Mouse (Mus musculus) skeletal muscle tissue, adult 2 months (tissue): ENCODE data around the gene Ttc41.
A peak's percentile ranks its signal among the peaks of the same experiment; 100 is the strongest.
"Not testable (repeated sequence)": the region's sequence is repeated elsewhere in the genome, so short reads cannot be mapped to it uniquely, and the experiment has no call there.

ENCODE experiments used
- DNase-seq: peaks from one replicate; pipeline ENCODE4 v3.0.0-alpha.2; 2012; ENCODE audit warnings: low read depth, low spot score

Gene Ttc41

DNA sequence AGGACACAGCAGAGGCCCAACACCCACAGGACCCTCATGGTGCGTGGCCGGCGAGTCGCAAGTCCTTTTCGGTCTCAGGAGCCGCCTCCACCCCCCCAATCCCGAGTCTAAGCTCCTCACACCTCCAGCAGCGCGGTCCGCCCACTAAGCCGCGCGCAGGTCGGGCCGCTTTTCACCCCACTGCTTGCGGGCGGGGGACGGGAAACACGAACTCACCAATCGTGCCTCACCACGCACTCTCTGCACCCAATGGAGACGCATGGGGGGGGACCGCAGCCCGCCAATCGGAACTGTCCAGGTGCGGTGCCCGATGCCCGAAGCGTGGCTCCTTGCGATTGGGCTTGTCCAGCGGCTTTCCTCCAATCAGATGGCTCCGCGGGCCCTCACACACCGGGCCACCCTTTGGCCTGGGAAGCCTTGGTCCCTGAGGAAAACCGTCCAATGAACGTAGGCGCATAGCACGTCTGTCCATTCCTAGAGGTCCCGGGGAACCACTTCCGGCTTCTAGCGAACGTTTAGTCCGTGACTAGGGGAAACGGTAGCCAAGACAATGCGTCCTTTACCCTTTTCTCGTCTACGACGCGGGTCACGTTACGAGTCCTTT is at the start of gene Ttc41, which contains the start of gene Hsp90b1:
Ttc41 (plus strand) TSS at position 494 of the 604 bp plus-strand sequence.
Hsp90b1 (minus strand) TSS at position 192 of the 604 bp plus-strand sequence.
- peak; percentile 99 for DNase-seq

- not testable (repeated sequence) for DNase-seq
Observed at GRCm38 (mm10) chr10:86670550-86670949, 35.1 kb upstream of the Ttc41 start.

- DNase-seq, result not testable (repeated sequence)
Observed at GRCm38 (mm10) chr10:86684797-86685178, 20.8 kb upstream of the Ttc41 start.

DNA sequence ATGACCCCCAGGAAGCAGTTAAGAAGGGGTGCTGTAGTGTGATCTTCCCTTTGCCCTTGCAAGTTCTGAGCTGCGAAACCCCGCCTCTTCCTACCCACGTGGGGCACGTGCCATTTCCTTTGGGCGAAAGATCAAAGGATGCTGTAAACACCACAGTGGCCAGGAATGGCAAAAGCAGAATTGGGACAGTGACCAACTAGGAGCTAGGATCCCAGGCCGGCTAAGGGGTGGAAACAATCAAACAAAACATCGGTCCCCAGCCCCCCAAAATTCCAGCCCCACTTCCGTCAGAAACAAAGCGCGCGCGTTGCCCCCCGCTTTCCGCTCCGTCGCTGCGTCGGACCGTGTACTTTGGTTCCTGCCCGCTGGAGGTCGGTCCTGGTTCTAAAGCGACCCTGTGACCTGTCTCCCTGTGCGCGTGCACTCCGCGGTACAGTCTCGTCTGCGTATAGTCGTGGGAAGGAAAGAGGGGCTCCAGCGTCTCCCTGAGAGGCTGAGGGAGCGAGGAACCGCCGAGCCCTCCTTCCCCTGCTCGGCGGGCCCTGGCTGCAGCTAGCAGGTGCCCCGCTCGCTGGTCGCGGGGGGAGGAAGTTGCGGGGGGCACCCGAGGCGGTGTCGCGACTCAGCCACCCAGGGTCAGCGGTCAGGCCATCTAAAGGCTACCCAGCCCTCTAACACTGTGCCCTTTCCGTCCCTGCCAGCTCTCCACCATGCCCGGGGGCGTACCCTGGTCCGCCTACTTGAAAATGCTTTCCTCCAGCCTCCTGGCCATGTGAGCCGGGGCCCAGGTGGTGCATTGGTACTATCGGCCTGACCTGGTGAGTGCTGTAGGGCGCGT is 20.2 kb upstream of the Ttc41 start:
- peak; percentile 36 for DNase-seq

DNA sequence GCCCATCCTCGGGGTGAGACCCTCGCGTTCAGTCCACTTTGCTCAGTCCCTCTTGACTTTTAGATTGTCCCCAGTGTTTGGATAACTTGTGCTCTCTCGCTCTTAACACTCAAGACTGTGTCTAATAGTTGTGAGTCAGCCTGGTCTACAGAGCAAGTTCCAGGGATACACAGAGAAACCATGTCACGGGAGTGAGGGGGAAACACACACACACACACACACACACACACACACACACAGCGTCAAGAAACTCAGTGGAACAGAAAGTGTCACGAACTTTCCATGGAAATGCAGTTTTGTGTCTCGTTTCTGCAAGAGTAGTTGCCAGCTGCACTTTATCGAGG is 19.6 kb upstream of the Ttc41 start:
- DNase-seq, result not testable (repeated sequence)

GRCm38 (mm10) chr10:86700251-86700650 is 5.4 kb upstream of the Ttc41 start:
- no peak for DNase-seq

GRCm38 (mm10) chr10:86700973-86701372 is 4.6 kb upstream of the Ttc41 start:
- DNase-seq, result no peak

DNA sequence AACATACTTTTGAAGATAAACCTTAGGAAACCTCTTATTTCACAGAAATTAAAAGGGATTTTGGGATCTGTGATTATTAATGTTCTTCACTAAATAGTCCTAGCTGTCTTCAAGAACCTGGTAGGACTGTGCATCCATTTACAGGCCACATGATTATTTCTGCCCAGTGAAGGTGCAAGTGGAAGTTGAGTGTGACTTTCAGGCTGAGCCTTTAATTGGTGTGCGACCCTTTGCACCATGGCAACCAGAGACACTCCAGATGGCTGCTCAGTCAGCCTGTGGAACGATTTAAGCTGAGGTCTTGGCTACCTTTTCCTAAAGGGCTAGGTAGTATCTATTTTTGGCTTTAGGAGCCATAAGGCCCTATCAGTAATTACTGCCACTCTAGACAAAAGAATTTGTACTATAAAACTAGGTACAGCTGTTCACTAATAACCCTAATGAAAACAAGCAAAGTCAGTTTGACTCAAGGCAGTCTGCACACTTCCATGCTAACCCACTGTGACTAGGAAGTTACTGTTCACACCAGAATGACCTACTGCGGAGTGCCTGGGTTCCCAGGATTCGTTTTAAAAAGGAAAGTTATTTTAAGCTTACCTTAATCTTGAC is 3.2 kb upstream of the Ttc41 start:
- no peak for DNase-seq

GRCm38 (mm10) chr10:86703375-86703774 is 2.2 kb upstream of the Ttc41 start:
- DNase-seq, result no peak

DNA sequence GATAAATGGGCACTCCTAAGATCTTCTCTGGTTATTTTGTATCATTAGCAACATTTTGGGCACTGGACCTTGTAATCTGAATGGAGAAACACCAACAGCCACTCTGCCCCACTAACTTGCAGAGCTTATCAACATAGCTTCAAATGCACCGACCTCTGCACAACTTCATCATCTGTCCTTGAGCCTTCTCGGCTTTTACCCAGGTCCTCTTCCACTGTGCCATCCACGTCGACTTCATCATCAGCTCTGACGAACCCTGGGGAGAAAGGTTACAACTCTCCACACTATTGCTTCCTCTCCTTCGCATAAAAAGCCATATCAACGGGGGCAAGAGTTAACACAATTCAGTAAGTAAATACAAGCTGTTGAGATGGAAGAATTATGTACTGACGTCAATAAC is 1.5 kb upstream of the Ttc41 start:
- no peak for DNase-seq

DNA sequence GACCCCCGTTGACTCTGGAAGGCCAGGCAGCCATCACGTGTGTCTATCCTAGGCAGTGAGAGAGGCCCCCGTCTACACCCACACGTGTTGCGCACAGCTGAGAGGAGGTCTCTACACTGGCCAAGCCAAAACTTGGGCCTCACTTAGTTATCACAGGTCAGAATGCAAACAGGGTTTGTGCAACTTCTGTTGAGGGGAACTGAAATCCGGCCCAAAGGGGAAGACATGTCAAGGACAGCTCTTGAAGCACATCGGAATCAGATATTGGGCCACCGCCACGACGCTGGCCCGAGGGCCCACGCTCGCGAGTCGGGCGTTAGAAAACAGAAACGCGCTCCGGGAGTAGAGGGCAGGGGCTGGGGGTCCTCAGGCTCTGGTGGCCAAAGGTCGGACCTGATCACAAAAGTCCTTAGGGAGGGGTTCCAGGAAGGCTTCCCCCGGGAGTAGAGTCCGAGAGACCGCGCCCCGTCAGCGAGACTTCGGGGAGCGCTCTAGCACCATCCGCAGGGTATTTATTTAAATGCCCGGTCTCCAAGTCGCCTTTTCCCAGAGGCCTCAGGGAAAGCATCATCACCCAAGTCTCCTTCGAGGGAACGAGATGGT is 921 bp upstream of the Ttc41 start:
- DNase-seq, result no peak

- peak; percentile 88 for DNase-seq
Observed at GRCm38 (mm10) chr10:86705922-86706752, 526 bp downstream of the Ttc41 start.

DNA sequence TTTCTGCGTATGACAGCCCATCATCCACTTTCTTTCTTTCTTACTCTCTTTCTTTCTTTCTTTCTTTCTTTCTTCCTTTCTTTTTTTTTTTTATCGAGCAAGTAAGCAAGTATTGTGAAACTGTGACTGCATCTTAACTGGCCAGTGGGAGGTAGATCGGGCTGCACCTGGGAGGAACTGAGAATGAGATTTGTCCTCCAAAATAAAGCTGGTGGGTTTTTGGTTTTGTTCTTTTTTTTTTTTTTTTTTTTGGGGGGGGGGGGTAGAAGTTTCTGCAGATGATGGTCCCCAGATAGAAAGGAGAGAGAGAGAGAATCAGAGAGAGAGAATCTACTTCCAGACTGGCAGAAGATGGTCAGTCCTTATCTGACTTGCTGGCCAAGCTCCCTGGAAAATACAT is 1.5 kb downstream of the Ttc41 start:
- DNase-seq, result no peak

DNA sequence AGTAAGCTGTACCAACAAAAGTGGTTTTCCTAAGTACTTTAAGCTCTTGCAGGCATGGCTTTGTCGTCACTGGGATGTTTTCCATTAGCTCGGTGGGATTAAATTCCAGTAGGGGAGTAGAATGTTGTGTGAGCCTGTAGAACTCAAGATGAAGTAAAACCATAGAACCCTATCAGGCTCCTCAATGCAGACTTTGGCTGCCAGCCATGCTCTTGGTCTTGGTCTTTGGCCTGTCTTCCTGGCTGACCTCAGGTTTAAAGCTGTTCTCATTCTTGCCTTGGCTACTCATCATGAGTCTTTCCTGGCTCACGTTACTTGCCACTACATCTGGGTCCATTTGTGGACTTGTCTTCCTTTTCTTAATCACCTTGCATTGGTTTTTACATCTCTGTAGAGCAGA is 6.5 kb downstream of the Ttc41 start:
- DNase-seq, result no peak

- DNase-seq, result peak; percentile 58
Observed at GRCm38 (mm10) chr10:86727548-86727980, 22.0 kb downstream of the Ttc41 start.

GRCm38 (mm10) chr10:86728176-86728575 is 22.6 kb downstream of the Ttc41 start:
- no peak for DNase-seq

GRCm38 (mm10) chr10:86730823-86731499 is 25.4 kb downstream of the Ttc41 start:
- peak; percentile 48 for DNase-seq

- DNase-seq, result no peak
Observed at GRCm38 (mm10) chr10:86731500-86731863, 25.9 kb downstream of the Ttc41 start.

DNA sequence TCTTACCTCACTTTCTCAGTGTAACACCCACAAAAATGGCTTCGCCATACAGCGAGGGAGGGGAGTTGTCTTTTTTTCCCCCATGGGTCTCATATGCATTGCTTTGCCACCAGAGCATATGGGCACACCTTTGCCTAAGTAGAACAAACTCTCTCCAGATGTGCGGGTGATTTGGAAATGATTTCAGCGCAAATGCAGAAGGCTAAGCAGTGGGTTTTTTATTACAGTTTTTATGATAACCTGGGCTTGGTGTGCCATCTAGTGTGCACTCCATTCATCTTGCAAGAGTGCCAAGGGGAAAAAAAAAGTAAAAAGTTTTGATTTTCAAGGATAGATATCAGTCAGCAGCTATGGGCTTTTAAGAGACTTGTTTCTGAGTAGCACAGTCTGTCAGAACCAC is 29.4 kb downstream of the Ttc41 start:
- no peak for DNase-seq

DNA sequence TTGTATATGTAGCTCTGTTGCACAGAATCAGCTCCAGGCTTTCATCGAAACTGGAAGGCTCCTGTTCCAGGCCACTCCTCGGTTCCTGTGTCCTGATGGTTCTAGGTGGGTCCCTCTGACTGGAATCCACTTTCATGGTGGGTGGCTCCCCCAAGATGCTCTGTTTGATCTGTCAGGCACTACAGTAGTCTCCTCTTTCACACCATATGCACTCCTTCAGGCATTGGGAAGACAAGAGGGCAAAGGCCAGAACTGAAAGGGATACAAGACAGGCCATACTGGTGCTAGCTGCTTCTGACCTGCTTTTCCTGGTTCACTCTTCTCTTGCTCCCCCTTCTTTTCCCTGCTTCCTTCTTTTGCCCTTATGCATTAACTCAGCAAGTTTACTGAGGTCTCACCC is 37.3 kb downstream of the Ttc41 start:
- DNase-seq, result no peak

DNA sequence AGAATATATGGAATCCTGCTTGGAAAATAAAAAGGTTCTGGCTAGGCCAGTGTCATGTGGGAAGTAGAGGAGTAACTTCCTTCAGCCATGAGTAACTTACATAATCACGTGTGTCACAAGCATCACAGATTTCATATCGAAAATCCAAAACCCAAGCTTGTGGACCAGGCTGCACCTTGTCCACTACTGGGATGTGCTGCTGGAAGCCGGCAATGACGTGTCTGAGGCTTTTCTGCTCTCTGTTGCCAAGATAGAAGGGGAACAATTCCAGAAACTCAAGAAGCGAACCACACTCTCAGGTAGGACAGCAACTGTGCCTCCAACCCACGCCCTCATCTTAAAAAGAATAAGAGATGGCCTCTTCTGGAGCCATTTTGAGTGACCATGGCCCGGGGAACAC is 38.7 kb downstream of the Ttc41 start:
- DNase-seq, result no peak
